In genomic region chr4:45532375-45532774, GRCm38 (mm10) we compare ENCODE assay signal across 8 mouse cellular contexts. TPM values are rescaled to one million over a fixed set of nuclear protein-coding genes. Genes with fewer than 3 reads are reported as not detected.
DNase-seq lines count a peak whose midpoint lies in the region; ATAC-seq and TF ChIP-seq lines count a peak whose summit lies in the region.

Gene Shb, minus strand, starts transcription at chr4:45532470.

- H3K27me3 ChIP-seq in liver, embryonic 14.5 days (ENCODE audit: control insufficient read depth, insufficient read depth, low read length), result no peaks in the 10 kb centered on the region; the same call in none of the 2 replicates
- no peaks in the 10 kb centered on the region for H3K27me3 ChIP-seq in neural tube, embryonic 14.5 days (ENCODE audit: control insufficient read depth, insufficient read depth, low read length)

- H3K4me2 ChIP-seq in liver, embryonic 14.5 days (ENCODE audit: low read depth), result peak within 1 kb of the TSS; percentile 99
- peak within 1 kb of the TSS; percentile 87 for H3K4me2 ChIP-seq in neural tube, embryonic 14.5 days (ENCODE audit: low read depth, low read length)

- H3K9me3 ChIP-seq in liver, embryonic 14.5 days (ENCODE audit: control insufficient read depth, low read length), result no peaks in the 10 kb centered on the region
- no peaks in the 10 kb centered on the region for H3K9me3 ChIP-seq in neural tube, embryonic 14.5 days (ENCODE audit: control insufficient read depth, low read length)

- no peaks in the 10 kb centered on the region for H3K36me3 ChIP-seq in liver, embryonic 14.5 days (replicated peaks; ENCODE audit: control insufficient read depth, insufficient read depth, low read depth)
- H3K36me3 ChIP-seq in neural tube, embryonic 14.5 days (ENCODE audit: control insufficient read depth, insufficient read depth, low read length), result no peaks in the 10 kb centered on the region

- peak within 1 kb of the TSS; percentile 76 for H3K27ac ChIP-seq in liver, embryonic 14.5 days
- H3K27ac ChIP-seq in neural tube, embryonic 14.5 days (ENCODE audit: low read depth, low read length), result no peak within 1 kb of the TSS

- peak within 1 kb of the TSS; percentile 59 to 97 for H3K4me3 ChIP-seq in liver, embryonic 14.5 days (ENCODE audit: insufficient read depth in 1 of 2, low read depth in 2 of 2, low read length in 2 of 2)
- H3K4me3 ChIP-seq in neural tube, embryonic 14.5 days (ENCODE audit: low read depth, low read length), result peak within 1 kb of the TSS; percentile 72

- no peak for TF ChIP-seq CTCF in liver, embryonic 14.5 days (IDR thresholded peaks at IDR 0.05; ENCODE audit: low read depth)

- peaks cover 20 to 26% of the 10 kb centered on the region in 2 experiments for H3K4me1 ChIP-seq in liver, embryonic 14.5 days (replicated peaks; ENCODE audit: control insufficient read depth in 2 of 2, insufficient read depth in 2 of 2, low read length in 1 of 2)
- H3K4me1 ChIP-seq in neural tube, embryonic 14.5 days (ENCODE audit: control insufficient read depth, insufficient read depth, low read length), result peaks cover 14% of the 10 kb centered on the region

- peak; percentile 22 for ATAC-seq in common myeloid progenitor, adult 5-6 weeks (replicated peaks; ENCODE audit: low read depth, poor library complexity, severe bottlenecking)
- no peak for ATAC-seq in liver, embryonic 14.5 days (ENCODE audit: insufficient read depth)
- ATAC-seq in neural tube, embryonic 14.5 days (ENCODE audit: low read depth), result no peak

- peak within 1 kb of the TSS; percentile 31 for H3K9ac ChIP-seq in liver, embryonic 14.5 days (replicated peaks)
- H3K9ac ChIP-seq in neural tube, embryonic 14.5 days (replicated peaks; ENCODE audit: low read depth, low read length), result no peak within 1 kb of the TSS

- peak; percentile 56 to 60 for DNase-seq in right cerebral cortex, postnatal 10 days (ENCODE audit: low spot score in 2 of 2)
- DNase-seq in right cerebral cortex, postnatal 25 days, result no peak
- peak; percentile 86 to 91 for DNase-seq in heart, adult 18-20 months
- DNase-seq in kidney, adult 11 months, result peak; percentile 88
- DNase-seq in liver, embryonic 14.5 days (ENCODE audit: low read depth in 3 of 3, low spot score in 3 of 3), result no peak
- no peak for DNase-seq in frontal cortex, postnatal 10 days (ENCODE audit: low spot score in 2 of 2)

- 18% methylated on average over 7 of the region's 7 CpGs for WGBS in liver, embryonic 14.5 days (ENCODE audit: insufficient replicate concordance)
- WGBS in neural tube, embryonic 14.5 days, result 21% methylated on average over 7 of the region's 7 CpGs

- TF ChIP-seq EP300 in liver, embryonic 14.5 days (IDR thresholded peaks at IDR 0.05; ENCODE audit: low read depth), result no peak

RNA-seq across cellular contexts. Expression of gene Shb, which starts in this region (rescaled TPM):
- 0.64 and 3.8 TPM in 2 replicates for total RNA-seq in common myeloid progenitor, adult 5-6 weeks (2017)
- total RNA-seq in heart, adult 18-20 months (2021), result 10 to 100 TPM; 32.5 to 45.3 TPM
- polyA plus RNA-seq in liver, embryonic 14.5 days (2012; rRNA removed), result 6.7 and 8.8 TPM in 2 replicates
- polyA plus RNA-seq in liver, embryonic 14.5 days (2014; fragmentation: Nextera tagmentation; extraction: Ambion mirVana), result 5.0 and 6.6 TPM in 2 replicates
- 4.4 and 6.2 TPM in 2 replicates for polyA plus RNA-seq in neural tube, embryonic 14.5 days (2014; fragmentation: Nextera tagmentation; extraction: Ambion mirVana)

Comparison
In these comparisons a context has a peak if more than half of its experiments do, and no peak if none do; other contexts are left out.
1. DNase-seq: peak in right cerebral cortex, postnatal 10 days (2 of 2), heart, adult 18-20 months (2 of 2) and kidney, adult 11 months (single experiment); none in right cerebral cortex, postnatal 25 days (single experiment), liver, embryonic 14.5 days (0 of 3) and frontal cortex, postnatal 10 days (0 of 2).